Mouse (Mus musculus): Measurements from ENCODE around the gene Ets2.
A peak's percentile ranks its signal among the peaks of the same experiment; 100 is the strongest.
"Not testable (repeated sequence)": the region's sequence is repeated elsewhere in the genome, so short reads cannot be mapped to it uniquely, and the experiment has no call there.

The Ets2 gene

DNA sequence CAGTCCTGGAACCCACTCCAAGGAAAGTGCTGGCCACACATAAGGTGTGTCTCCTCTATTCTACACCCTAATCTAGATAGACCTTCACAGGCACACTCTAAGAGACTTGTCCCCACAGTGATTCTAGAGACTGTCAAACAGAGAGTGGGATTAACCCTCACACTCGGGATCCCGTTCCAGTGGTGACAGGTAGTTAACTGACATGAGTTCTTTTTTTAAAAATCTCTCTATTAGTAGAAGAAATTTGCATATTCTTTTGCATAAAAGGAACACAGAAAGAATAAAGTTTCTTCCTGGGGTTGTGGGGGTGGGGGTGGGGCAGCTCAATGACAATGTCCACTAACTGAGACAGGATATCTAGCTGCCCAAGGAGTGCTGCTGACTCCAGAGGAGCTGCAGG is 32.9 kb downstream of the Ets2 start:
- DNase-seq (ENCODE audit: low spot score), result no peak

GRCm38 (mm10) chr16:95736059-95736458 is 34.2 kb downstream of the Ets2 start:
- DNase-seq (ENCODE audit: low spot score), result no peak

GRCm38 (mm10) chr16:95736470-95736869 is 34.6 kb downstream of the Ets2 start:
- DNase-seq (ENCODE audit: low spot score), result no peak

DNA sequence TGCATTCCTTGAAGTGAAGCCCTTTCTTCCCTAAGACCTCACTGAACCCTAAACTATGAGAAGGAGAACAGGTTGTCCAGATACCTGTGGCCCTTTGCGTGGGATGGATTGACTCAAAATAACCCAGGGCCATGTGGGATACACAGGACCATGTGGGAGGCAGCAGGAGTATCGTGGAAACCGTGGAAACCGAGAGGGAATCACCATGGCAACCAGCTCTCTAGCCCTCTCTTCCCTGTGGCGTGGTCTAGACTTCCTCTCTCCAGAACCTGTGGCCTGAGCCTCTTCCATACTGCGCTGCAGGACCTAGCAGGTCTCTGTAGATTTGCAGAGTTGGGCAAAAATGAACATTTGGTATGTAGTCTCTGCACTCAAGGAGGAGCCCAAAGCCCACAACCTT is 37.6 kb downstream of the Ets2 start:
- DNase-seq (ENCODE audit: low spot score), result no peak

GRCm38 (mm10) chr16:95741358-95741757 is 39.5 kb downstream of the Ets2 start:
- no peak for DNase-seq (ENCODE audit: low spot score)

GRCm38 (mm10) chr16:95741915-95742739 is 40.3 kb downstream of the Ets2 start:
- DNase-seq (ENCODE audit: low spot score), result no peak

DNA sequence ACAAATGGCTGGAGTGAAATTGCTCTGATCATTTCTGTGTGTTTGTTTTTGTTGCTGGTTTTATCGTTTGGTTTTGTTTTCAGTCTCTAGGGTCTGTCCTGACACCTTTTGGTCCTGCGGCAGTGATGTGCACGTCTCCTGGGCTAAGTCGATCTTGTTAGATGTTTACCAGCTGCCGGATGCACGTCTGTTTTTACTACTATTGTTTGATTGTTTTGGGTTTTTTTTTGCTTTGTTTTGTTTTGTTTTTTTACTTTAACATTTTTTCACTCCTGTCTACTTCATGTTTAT is 40.8 kb downstream of the Ets2 start:
- no peak for DNase-seq (ENCODE audit: low spot score)

- DNase-seq (ENCODE audit: low spot score), result no peak
These were observed 41.2 kb downstream of the Ets2 start for GRCm38 (mm10) chr16:95743104-95743503.

DNA sequence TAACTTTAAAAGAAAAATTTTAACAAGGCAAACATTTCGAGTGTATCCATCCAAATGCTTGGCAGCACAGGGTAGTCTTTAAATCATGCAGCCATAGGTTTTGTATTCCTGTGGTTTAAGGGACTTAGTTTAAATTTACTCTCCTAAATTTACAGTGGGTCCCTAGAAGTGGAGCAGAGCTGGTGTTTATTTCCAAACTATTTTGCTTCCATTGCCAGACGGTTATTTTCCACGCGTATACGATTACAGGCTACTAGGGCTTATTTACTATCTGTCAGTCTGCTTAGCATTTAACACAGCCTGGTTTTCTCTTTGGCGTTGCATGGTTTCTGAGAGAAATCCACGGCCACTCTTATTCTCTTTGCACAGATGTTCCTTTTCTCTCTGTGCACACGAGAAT is 42.9 kb downstream of the Ets2 start:
- no peak for DNase-seq (ENCODE audit: low spot score)

GRCm38 (mm10) chr16:95745685-95746084 is 43.8 kb downstream of the Ets2 start:
- DNase-seq (ENCODE audit: low spot score), result no peak

DNA sequence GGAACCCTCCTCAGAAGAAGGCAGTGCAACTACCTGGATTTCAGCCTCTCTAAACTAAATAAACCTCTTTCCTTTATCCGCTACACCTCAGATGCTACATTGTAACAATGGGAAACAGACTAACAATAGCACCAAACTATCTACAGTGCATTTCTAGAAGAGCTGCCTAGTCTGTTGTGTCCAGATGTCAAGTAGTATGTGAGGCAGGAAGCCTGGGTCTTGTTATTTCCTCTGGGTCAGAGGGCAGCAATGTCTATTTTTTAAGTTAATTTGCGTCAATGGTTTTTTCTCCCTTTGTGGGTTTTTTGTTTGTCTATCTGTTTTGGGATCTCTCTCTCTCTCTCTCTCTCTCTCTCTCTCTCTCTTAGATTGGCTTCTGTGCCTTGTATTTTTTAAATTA is 44.7 kb downstream of the Ets2 start:
- DNase-seq (ENCODE audit: low spot score), result no peak

DNA sequence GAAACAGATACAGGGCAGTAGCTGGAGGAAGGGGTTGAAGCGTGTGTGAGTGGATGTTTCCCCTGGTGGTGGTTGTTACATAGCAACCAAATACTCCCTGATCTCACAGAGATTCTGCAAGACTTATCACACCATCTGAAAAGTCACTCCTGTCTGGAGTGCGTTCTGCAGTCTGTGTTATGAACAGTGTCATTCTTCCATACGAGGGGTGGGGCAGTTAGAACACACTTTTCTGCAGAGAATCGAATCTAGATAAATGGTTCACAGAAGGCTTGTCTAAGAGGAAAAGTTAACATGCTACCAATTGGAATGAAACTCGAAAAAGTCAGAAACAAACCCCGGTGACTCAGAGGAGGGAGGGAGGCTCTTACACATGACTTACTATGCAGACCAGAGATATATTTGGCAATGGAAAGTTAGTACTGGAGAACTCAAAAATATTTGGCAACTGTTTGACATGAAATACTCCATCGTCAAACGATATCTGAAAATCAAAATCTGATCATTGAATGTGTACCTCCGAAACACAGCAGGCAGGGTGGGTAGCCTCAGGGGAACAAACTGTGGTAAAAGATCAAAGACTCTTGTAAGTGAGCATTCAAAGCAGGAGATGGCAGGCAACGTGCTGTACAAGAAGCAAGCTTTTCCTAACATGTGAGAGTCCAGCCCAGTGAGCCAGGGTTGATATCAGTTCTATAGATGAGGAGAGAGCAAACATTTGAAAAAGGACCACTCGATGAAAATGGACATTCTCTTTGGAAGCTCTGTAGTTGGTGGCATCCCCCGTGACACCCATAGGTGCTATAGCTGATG is 47.6 kb downstream of the Ets2 start:
- no peak for DNase-seq (ENCODE audit: low spot score)

- DNase-seq (ENCODE audit: low spot score), result peak; percentile 8
These were observed 48.3 kb downstream of the Ets2 start for GRCm38 (mm10) chr16:95750211-95750629.

DNA sequence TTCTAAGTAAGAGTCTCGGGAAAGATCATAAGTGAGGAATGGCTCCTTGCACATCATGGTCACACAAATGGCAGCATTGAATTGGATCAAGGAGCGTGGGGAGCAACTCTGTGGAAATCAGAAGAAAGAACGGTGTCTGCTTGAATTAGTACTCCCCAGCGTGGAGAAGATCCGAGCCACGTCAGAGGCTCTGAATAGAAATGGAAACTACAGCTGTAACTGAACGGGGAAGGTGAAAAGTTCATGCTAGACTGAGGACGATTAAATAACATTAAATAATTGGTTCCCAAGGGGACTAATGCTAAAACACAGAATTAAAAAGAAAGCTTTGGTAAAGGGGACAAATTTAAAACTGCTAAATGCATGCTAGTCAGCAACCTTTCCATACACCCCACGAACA is 50.6 kb downstream of the Ets2 start:
- no peak for DNase-seq (ENCODE audit: low spot score)

DNA sequence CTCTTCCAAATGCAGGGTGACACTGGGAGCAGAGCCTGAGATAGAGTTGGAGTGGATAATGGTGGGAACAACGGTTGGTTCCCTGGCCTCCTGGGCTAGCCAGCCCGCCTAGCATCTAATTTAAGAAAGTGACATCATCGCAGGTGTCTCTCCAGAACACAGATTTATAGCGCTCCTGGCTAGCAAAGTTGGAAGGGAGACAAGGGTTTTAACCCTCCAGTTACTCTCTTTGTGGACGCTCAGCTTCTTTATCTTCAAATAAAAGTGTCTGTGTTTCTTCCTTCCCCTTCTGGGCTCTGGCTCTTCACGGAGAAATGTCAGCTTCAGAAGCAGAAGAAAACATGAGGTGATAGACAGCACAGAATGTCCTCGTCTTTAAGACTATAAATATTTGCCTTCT is 51.4 kb downstream of the Ets2 start:
- no peak for DNase-seq (ENCODE audit: low spot score)

GRCm38 (mm10) chr16:95759151-95759987 is 57.5 kb downstream of the Ets2 start:
- DNase-seq (ENCODE audit: low spot score), result no peak

DNA sequence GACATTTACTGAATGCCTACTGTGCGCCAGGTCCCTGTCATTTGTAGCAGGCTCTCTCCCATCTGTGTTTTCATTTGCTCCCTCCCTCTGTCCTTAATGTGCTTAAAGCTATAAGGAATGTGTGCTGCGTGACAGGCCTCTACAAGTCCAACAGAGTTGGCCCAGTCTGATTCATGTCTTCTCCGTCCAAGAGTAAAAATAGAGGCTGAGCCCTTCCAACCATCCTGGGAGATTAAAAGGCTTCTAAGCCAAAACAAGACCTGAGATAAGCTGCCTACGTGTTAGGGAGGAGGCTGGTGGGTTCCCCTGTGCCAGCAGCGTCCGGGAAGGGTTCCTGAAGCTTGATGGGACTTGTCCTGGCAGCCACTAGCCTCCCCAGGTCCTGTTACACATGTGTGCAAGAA is 58.1 kb downstream of the Ets2 start:
- DNase-seq (ENCODE audit: low spot score), result no peak

GRCm38 (mm10) chr16:95761742-95762141 is 59.9 kb downstream of the Ets2 start:
- no peak for DNase-seq (ENCODE audit: low spot score)

DNA sequence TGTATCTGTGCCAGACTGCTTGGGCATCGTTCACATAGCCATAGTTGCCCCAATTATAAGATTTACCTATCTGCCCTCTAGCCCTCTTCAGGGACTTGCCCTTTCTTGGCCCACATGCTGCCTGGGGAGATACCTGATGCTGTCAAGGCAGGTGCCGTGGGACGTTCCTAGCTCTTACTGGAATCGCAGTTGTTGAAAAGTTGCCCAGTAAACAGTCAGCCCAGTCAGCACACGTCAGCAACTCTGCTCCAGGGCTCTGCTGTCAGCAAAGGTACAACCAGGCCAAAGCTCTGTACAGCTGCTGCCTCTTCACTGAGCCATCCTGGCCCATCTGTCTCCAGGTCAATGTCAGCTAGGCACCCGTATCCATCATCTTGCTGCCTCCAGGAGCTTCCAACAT is 61.3 kb downstream of the Ets2 start:
- DNase-seq (ENCODE audit: low spot score), result no peak

DNA sequence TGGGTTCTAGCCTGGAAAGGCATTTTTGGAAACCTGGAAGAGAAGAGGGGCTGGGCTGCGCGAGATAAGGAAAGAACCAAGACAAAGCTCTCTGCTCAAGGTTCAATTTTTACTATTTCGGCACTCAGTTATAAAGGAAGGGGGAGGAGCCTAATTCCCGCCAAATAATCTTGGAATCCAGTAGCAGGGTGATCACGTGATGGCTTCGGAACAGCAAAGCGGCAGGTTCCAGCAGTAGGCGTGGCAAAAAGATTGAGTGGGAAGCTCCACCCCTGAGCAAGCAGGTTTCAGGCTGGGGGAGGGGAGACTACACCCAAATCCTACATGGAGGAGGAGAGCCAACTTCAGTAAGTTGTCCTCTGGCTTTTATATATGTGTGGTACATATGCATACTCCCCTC is 62.2 kb downstream of the Ets2 start:
- not testable (repeated sequence) for DNase-seq (ENCODE audit: low spot score)

- no peak for DNase-seq (ENCODE audit: low spot score)
These were observed 64.3 kb downstream of the Ets2 start for GRCm38 (mm10) chr16:95766181-95766580.

- no peak for DNase-seq (ENCODE audit: low spot score)
These were observed 65.4 kb downstream of the Ets2 start for GRCm38 (mm10) chr16:95767246-95767645.
